ENCODE assay signal across 20 mouse cellular contexts in the genomic region with DNA sequence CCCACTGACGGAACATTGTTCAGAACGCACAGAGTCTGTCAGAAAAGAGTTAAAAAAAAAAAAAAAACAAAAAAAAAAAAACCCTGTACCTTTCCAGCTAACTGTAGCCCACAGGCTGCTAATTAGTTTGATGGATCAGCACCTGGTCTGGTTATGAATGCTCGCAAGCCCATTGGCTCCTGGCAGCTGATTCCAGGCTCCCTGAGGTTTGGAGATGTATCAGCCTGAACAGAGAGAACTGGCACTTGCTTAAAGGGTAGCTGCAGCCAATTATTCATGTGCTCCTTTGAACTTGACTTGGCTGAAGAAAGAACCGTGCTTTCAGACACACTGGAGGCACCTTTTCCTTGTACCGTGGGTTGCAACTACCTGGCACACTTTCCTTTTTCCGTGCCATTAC.
DNase-seq lines count a peak whose midpoint lies in the region; ATAC-seq and TF ChIP-seq lines count a peak whose summit lies in the region.
"Had no signal": no experiment of that assay in that cellular context is flagged by ENCODE, and none has a peak within 500 bp of the region (broad histone marks: within the 10 kb centered on the region; RNA-seq: fewer than 3 reads in every experiment).

No protein-coding gene starts in this region.

- 44% methylated on average over 6 of the region's 6 CpGs for WGBS in midbrain, embryonic 15.5 days
- WGBS in midbrain, embryonic 10.5 days: 93% methylated on average over 6 of the region's 6 CpGs
- WGBS in cerebellum, adult 2 months: 9% methylated on average over 6 of the region's 6 CpGs
- 36% methylated on average over 6 of the region's 6 CpGs for WGBS in hindbrain, postnatal 0 days
- 66% methylated on average over 6 of the region's 6 CpGs for WGBS in stomach, postnatal 0 days
- WGBS in neural tube, embryonic 15.5 days: 56% methylated on average over 6 of the region's 6 CpGs

- TF ChIP-seq CTCF in cerebellum, adult 2 months (IDR thresholded peaks at IDR 0.05; ENCODE audit: borderline replicate concordance, insufficient read depth, low read depth, low read length): no peak
- TF ChIP-seq CTCF in hindbrain, postnatal 0 days (IDR thresholded peaks at IDR 0.05; ENCODE audit: low read depth): no peak
- no peak for TF ChIP-seq CTCF in stomach, postnatal 0 days (IDR thresholded peaks at IDR 0.05; ENCODE audit: low read depth)

- no peak overlapping the region for H3K4me3 ChIP-seq in midbrain, embryonic 15.5 days
- no peak overlapping the region for H3K4me3 ChIP-seq in midbrain, embryonic 10.5 days
- no peak overlapping the region for H3K4me3 ChIP-seq in cerebellum, adult 2 months (replicated peaks; ENCODE audit: insufficient read depth, low read depth, low read length)
- H3K4me3 ChIP-seq in hindbrain, postnatal 0 days (ENCODE audit: low read length): no peak overlapping the region
- H3K4me3 ChIP-seq in stomach, postnatal 0 days (ENCODE audit: low read depth, low read length): no peak overlapping the region
- H3K4me3 ChIP-seq in neural tube, embryonic 15.5 days (replicated peaks): no peak overlapping the region
- H3K4me3 ChIP-seq: erythroblast, embryonic 14.5 days; heart, embryonic 12.5 days; limb, embryonic 12.5 days; liver, embryonic 15.5 days; megakaryocyte, embryonic 14.5 days; myocyte had no signal

- ATAC-seq in midbrain, embryonic 15.5 days (replicated peaks): peak; percentile 51
- ATAC-seq in hindbrain, postnatal 0 days: peak; percentile 86
- no peak for ATAC-seq in stomach, postnatal 0 days (ENCODE audit: low FRiP score, low TSS enrichment)
- no peak for ATAC-seq in neural tube, embryonic 15.5 days (ENCODE audit: low FRiP score)
- ATAC-seq: CD4-positive, CD25-positive, alpha-beta regulatory T cell, adult 4 months; intestine, embryonic 16.5 days had no signal

- TF ChIP-seq POLR2A in cerebellum, adult 2 months (IDR thresholded peaks at IDR 0.05; ENCODE audit: borderline replicate concordance, insufficient read depth, low read length): no peak

- H3K4me1 ChIP-seq in midbrain, embryonic 15.5 days: peaks cover 20% of the 10 kb centered on the region
- H3K4me1 ChIP-seq in midbrain, embryonic 10.5 days: peaks cover 14% of the 10 kb centered on the region
- peaks cover 12% of the 10 kb centered on the region; the same call in 1 of the 2 replicates for H3K4me1 ChIP-seq in cerebellum, adult 2 months (ENCODE audit: control insufficient read depth, insufficient read depth, low read length)
- peaks cover 19% of the 10 kb centered on the region for H3K4me1 ChIP-seq in hindbrain, postnatal 0 days (ENCODE audit: insufficient read depth, low read length)
- H3K4me1 ChIP-seq in stomach, postnatal 0 days (replicated peaks; ENCODE audit: control insufficient read depth, insufficient read depth): no peaks in the 10 kb centered on the region
- peaks cover 33% of the 10 kb centered on the region for H3K4me1 ChIP-seq in neural tube, embryonic 15.5 days
- H3K4me1 ChIP-seq: heart, embryonic 12.5 days; limb, embryonic 12.5 days; liver, embryonic 15.5 days; megakaryocyte, embryonic 14.5 days had no signal

- no peak overlapping the region for H3K9ac ChIP-seq in midbrain, embryonic 15.5 days
- H3K9ac ChIP-seq in hindbrain, postnatal 0 days (replicated peaks; ENCODE audit: low read length): no peak overlapping the region
- no peak overlapping the region for H3K9ac ChIP-seq in stomach, postnatal 0 days (ENCODE audit: low read length)
- no peak overlapping the region for H3K9ac ChIP-seq in neural tube, embryonic 15.5 days (replicated peaks)
- H3K9ac ChIP-seq: heart, embryonic 12.5 days; limb, embryonic 12.5 days; liver, embryonic 15.5 days had no signal

- no peak for DNase-seq in midbrain, embryonic 10.5 days (ENCODE audit: low spot score)
- DNase-seq in cerebellum, adult 2 months: peak; percentile 81 to 95
- peak; percentile 73 to 79 for DNase-seq in cerebellum, postnatal 36 days
- peak; percentile 84 for DNase-seq in hindbrain, postnatal 0 days (ENCODE audit: low spot score)
- DNase-seq in stomach, postnatal 0 days (ENCODE audit: low spot score): no peak
- no peak for DNase-seq in thymus, adult 18-20 months
- DNase-seq: adrenal gland, adult 2 months; lung, postnatal 10 days; retina, postnatal 1 day had no signal

- H3K27me3 ChIP-seq in midbrain, embryonic 15.5 days (replicated peaks): no peaks in the 10 kb centered on the region
- no peaks in the 10 kb centered on the region for H3K27me3 ChIP-seq in midbrain, embryonic 10.5 days (ENCODE audit: low read depth, poor library complexity, severe bottlenecking)
- H3K27me3 ChIP-seq in cerebellum, adult 2 months (ENCODE audit: control insufficient read depth, insufficient read depth, low read length): no peaks in the 10 kb centered on the region
- no peaks in the 10 kb centered on the region for H3K27me3 ChIP-seq in hindbrain, postnatal 0 days (ENCODE audit: insufficient read depth, low read length)
- H3K27me3 ChIP-seq in stomach, postnatal 0 days (ENCODE audit: control insufficient read depth, insufficient read depth, low read length): no peaks in the 10 kb centered on the region
- H3K27me3 ChIP-seq in neural tube, embryonic 15.5 days (replicated peaks): no peaks in the 10 kb centered on the region
- H3K27me3 ChIP-seq: liver, embryonic 15.5 days; megakaryocyte, embryonic 14.5 days had no signal

- TF ChIP-seq EP300 in stomach, postnatal 0 days (optimal IDR thresholded peaks at IDR 0.05): no peak

- no peaks in the 10 kb centered on the region for H3K9me3 ChIP-seq in midbrain, embryonic 15.5 days
- H3K9me3 ChIP-seq in midbrain, embryonic 10.5 days (replicated peaks): no peaks in the 10 kb centered on the region
- H3K9me3 ChIP-seq in hindbrain, postnatal 0 days (ENCODE audit: low read length): no peaks in the 10 kb centered on the region
- no peaks in the 10 kb centered on the region for H3K9me3 ChIP-seq in stomach, postnatal 0 days (ENCODE audit: control insufficient read depth, low read length)
- H3K9me3 ChIP-seq in neural tube, embryonic 15.5 days (replicated peaks): no peaks in the 10 kb centered on the region
- H3K9me3 ChIP-seq: heart, embryonic 12.5 days; limb, embryonic 12.5 days; liver, embryonic 15.5 days had no signal

- no peak overlapping the region for H3K4me2 ChIP-seq in midbrain, embryonic 15.5 days
- H3K4me2 ChIP-seq in hindbrain, postnatal 0 days (ENCODE audit: low read depth, low read length): no peak overlapping the region
- no peak overlapping the region for H3K4me2 ChIP-seq in stomach, postnatal 0 days (replicated peaks; ENCODE audit: low read depth)
- H3K4me2 ChIP-seq in neural tube, embryonic 15.5 days: no peak overlapping the region
- H3K4me2 ChIP-seq: heart, embryonic 12.5 days; limb, embryonic 12.5 days; liver, embryonic 15.5 days had no signal

- no peaks in the 10 kb centered on the region for H3K36me3 ChIP-seq in midbrain, embryonic 15.5 days (replicated peaks)
- no peaks in the 10 kb centered on the region for H3K36me3 ChIP-seq in midbrain, embryonic 10.5 days
- H3K36me3 ChIP-seq in hindbrain, postnatal 0 days (ENCODE audit: insufficient read depth, low read length): no peaks in the 10 kb centered on the region
- H3K36me3 ChIP-seq in stomach, postnatal 0 days (ENCODE audit: control insufficient read depth, insufficient read depth, low read length): no peaks in the 10 kb centered on the region
- H3K36me3 ChIP-seq in neural tube, embryonic 15.5 days: no peaks in the 10 kb centered on the region
- H3K36me3 ChIP-seq: G1E; heart, embryonic 12.5 days; limb, embryonic 12.5 days; liver, embryonic 15.5 days had no signal

- H3K27ac ChIP-seq in midbrain, embryonic 15.5 days: peak overlapping the region; percentile 40; the same call in 1 of the 2 replicates
- H3K27ac ChIP-seq in midbrain, embryonic 10.5 days (replicated peaks): no peak overlapping the region
- H3K27ac ChIP-seq in cerebellum, adult 2 months (ENCODE audit: insufficient read depth, low read length): no peak overlapping the region
- 0 out of 2 replicates have a peak overlapping the region, but pooled peaks have one; percentile 37 for H3K27ac ChIP-seq in hindbrain, postnatal 0 days
- no peak overlapping the region for H3K27ac ChIP-seq in stomach, postnatal 0 days (replicated peaks)
- H3K27ac ChIP-seq in neural tube, embryonic 15.5 days (replicated peaks): no peak overlapping the region
- H3K27ac ChIP-seq: limb, embryonic 12.5 days; liver, embryonic 15.5 days had no signal

Comparison
In these comparisons a context has a peak if more than half of its experiments do, and no peak if none do; other contexts are left out.
1. H3K27ac ChIP-seq: peak in midbrain, embryonic 15.5 days (single experiment) and hindbrain, postnatal 0 days (single experiment); none in midbrain, embryonic 10.5 days (single experiment), cerebellum, adult 2 months (single experiment), stomach, postnatal 0 days (single experiment) and neural tube, embryonic 15.5 days (single experiment).
2. ATAC-seq: peak in midbrain, embryonic 15.5 days (single experiment) and hindbrain, postnatal 0 days (single experiment); none in stomach, postnatal 0 days (single experiment) and neural tube, embryonic 15.5 days (single experiment).
3. DNase-seq: peak in cerebellum, adult 2 months (2 of 2), cerebellum, postnatal 36 days (2 of 2) and hindbrain, postnatal 0 days (single experiment); none in midbrain, embryonic 10.5 days (single experiment), stomach, postnatal 0 days (single experiment) and thymus, adult 18-20 months (0 of 2).